Mouse (Mus musculus) testis, adult 2 months (tissue): ENCODE measurements around the gene Fabp1. TPM values are rescaled to one million over a fixed set of nuclear protein-coding genes. Genes with fewer than 3 reads are reported as not detected.

Experiments
- H3K27ac ChIP-seq: fragments of 200-500 bp; 2 replicates; pipeline ENCODE4 v1.5.1; 2012; ENCODE audit warnings: low read depth, low read length; ENCODE audit not compliant: control insufficient read depth, insufficient read depth
- H3K27me3 ChIP-seq: fragments of 200-500 bp; 2 replicates; pipeline ENCODE4 v1.6.1; 2012; ENCODE audit warnings: mild to moderate bottlenecking, low read length, moderate library complexity; ENCODE audit not compliant: control insufficient read depth, insufficient read depth
- H3K36me3 ChIP-seq: fragments of 200-500 bp; 2 replicates; pipeline ENCODE4 v1.6.1; 2012; ENCODE audit warnings: mild to moderate bottlenecking, low read length; ENCODE audit not compliant: control insufficient read depth, insufficient read depth
- H3K4me1 ChIP-seq: fragments of 200-500 bp; 2 replicates; pipeline ENCODE4 v1.6.1; 2012; ENCODE audit warnings: low read length; ENCODE audit not compliant: control insufficient read depth, insufficient read depth
- H3K4me3 ChIP-seq: fragments of 200-500 bp; 2 replicates; pipeline ENCODE4 v1.5.1; 2012; ENCODE audit warnings: low read depth, mild to moderate bottlenecking, low read length, moderate library complexity, mixed read lengths; ENCODE audit not compliant: control insufficient read depth
- CTCF ChIP-seq: fragments of 200-500 bp; IDR thresholded peaks from 2 replicates; pipeline ENCODE4 v1.5.1; 2012; ENCODE audit warnings: low read depth, mild to moderate bottlenecking, inconsistent platforms, low read length, moderate library complexity; ENCODE audit not compliant: control insufficient read depth, insufficient read depth, insufficient replicate concordance
- POLR2A ChIP-seq: fragments of 200-500 bp; IDR thresholded peaks from 2 replicates; pipeline ENCODE4 v1.6.1; 2012; ENCODE audit warnings: low read depth, mild to moderate bottlenecking, inconsistent platforms, low read length, moderate library complexity; ENCODE audit not compliant: control insufficient read depth
- polyA plus RNA-seq: library from polyadenylated mRNA; depleted of rRNA; stranded (reverse); fragments of >200 nt; gene quantifications from 2 replicates; pipeline ENCODE4 v1.2.3, GENCODE M21; 2012

The Fabp1 gene
- polyA plus RNA-seq, 1 experiment = 0.56 TPM

DNA sequence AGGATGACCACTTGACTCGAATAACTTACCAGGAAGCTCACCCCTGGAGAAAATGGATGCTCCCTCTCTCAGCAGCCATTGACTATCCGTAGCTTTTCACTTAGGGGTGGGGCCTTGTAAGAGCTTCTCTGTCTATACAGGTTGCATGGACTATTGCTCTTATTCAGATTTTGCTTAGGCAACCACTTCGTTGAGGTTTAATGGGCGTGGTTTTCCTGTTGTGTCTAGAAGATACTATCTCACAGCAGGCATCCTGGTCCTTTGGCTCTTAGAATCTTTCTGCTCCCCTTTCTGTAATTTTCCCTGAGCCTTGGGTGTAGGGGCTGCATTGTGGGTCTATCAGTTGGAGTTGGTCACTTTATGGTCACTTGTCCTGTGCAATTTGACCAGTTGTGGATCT, 21.9 kb downstream of the Fabp1 start:
- Histone ChIP-seq H3K36me3 (no peaks in the 10 kb centered on the region), H3K4me1 (no peaks in the 10 kb centered on the region), H3K4me3 (no peak overlapping the region), H3K27ac (no peak overlapping the region), H3K27me3 (no peaks in the 10 kb centered on the region)
- no peak for TF ChIP-seq POLR2A
- TF ChIP-seq CTCF = no peak

GRCm38 (mm10) chr6:71224184-71224943, 24.7 kb downstream of the Fabp1 start:
- no peak overlapping the region for H3K4me3 ChIP-seq
- H3K4me1 ChIP-seq = no peaks in the 10 kb centered on the region
- no peak overlapping the region for H3K27ac ChIP-seq
- no peaks in the 10 kb centered on the region for H3K36me3 ChIP-seq
- no peak for TF ChIP-seq CTCF
- TF ChIP-seq POLR2A = no peak
- no peaks in the 10 kb centered on the region for H3K27me3 ChIP-seq

GRCm38 (mm10) chr6:71226544-71226943, 26.9 kb downstream of the Fabp1 start:
- Histone ChIP-seq H3K4me1 (no peaks in the 10 kb centered on the region), H3K27ac (no peak overlapping the region), H3K4me3 (no peak overlapping the region), H3K36me3 (no peaks in the 10 kb centered on the region), H3K27me3 (no peaks in the 10 kb centered on the region)
- TF ChIP-seq POLR2A (no peak), CTCF (no peak)

- H3K36me3 ChIP-seq = no peaks in the 10 kb centered on the region
- H3K27ac ChIP-seq = no peak overlapping the region
- no peak for TF ChIP-seq CTCF
- TF ChIP-seq POLR2A = no peak
- H3K27me3 ChIP-seq = no peaks in the 10 kb centered on the region
- no peak overlapping the region for H3K4me3 ChIP-seq
- no peaks in the 10 kb centered on the region for H3K4me1 ChIP-seq
Measured at GRCm38 (mm10) chr6:71227157-71227770, 27.6 kb downstream of the Fabp1 start.

DNA sequence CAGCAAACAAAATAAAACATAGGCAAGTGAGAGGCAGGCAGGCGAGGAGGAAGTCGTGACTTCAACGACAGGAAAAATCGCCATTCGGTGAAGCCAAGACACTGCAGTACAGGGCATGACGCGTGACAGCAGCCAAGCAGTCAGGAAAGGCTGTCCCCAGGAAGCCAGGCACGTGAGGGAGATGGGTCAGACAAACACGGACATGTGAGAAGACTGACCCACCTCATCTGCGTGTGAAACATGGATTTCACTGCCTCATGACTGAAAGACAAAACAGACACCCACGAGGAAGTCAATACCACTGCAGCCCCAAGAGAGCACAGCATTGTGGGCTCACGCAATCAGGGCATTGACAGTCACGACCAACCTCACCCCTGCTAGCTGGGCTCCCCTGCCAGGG, 35.5 kb downstream of the Fabp1 start:
- no peaks in the 10 kb centered on the region for H3K27me3 ChIP-seq
- H3K4me1 ChIP-seq = peaks cover 4% of the 10 kb centered on the region; the same call in 1 of the 2 replicates
- TF ChIP-seq CTCF (no peak), POLR2A (no peak)
- no peak overlapping the region for H3K4me3 ChIP-seq
- H3K36me3 ChIP-seq = no peaks in the 10 kb centered on the region
- no peak overlapping the region for H3K27ac ChIP-seq

DNA sequence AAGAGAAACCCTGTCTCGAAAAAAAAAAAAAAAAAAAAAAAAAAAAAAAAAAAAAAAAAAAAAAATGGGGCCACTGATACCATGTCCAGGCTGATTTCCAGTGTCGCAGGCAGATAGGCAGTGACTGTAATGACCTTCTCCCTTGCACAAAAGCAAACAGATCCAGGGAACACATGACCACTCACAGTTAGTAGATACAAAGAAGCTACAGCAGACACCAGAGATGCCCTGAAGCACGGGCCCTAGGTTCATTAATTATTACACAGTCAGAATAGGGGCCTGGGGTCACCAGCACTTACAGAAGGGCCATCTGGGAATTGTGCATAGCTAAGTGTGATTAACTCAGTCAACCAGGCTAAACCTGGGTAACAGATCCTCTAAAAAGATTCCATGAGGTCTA, 36.3 kb downstream of the Fabp1 start:
- Histone ChIP-seq H3K27ac (no peak overlapping the region), H3K4me1 (peaks cover 4% of the 10 kb centered on the region; the same call in 1 of the 2 replicates), H3K27me3 (no peaks in the 10 kb centered on the region), H3K36me3 (no peaks in the 10 kb centered on the region), H3K4me3 (no peak overlapping the region)
- TF ChIP-seq CTCF = no peak
- no peak for TF ChIP-seq POLR2A

DNA sequence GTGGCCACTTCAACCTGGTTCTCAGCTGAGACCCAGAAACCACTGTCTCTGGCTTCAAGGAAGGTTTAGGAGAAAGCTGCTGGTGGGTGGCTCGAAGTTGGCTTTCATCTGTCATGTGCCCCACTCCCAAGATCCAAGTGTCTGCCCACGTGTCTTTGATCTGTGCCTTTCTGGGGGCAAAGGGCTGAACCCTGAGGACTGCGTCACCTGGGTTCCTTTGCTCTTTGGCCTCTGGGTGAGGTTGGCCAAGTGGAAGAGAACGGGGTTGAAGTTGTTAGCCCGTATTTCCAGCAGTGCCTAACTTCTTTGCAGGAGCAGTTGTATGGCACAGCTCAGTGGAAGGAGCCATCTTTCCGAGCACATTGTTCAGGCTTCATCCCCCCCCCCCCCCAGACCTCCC, 36.9 kb downstream of the Fabp1 start:
- Histone ChIP-seq H3K36me3 (no peaks in the 10 kb centered on the region), H3K4me1 (peaks cover 4% of the 10 kb centered on the region; the same call in 1 of the 2 replicates), H3K27me3 (no peaks in the 10 kb centered on the region), H3K4me3 (no peak overlapping the region), H3K27ac (no peak overlapping the region)
- TF ChIP-seq POLR2A = no peak
- TF ChIP-seq CTCF = no peak

- Histone ChIP-seq H3K4me3 (no peak overlapping the region), H3K27ac (no peak overlapping the region), H3K4me1 (peaks cover 4% of the 10 kb centered on the region; the same call in 1 of the 2 replicates), H3K36me3 (no peaks in the 10 kb centered on the region), H3K27me3 (no peaks in the 10 kb centered on the region)
- TF ChIP-seq POLR2A = no peak
- TF ChIP-seq CTCF = no peak
Measured at GRCm38 (mm10) chr6:71237031-71237431, 37.4 kb downstream of the Fabp1 start.
